Mouse (Mus musculus): Measurements from ENCODE around the gene Olfr1420. TPM values are rescaled to one million over a fixed set of nuclear protein-coding genes. Genes with fewer than 3 reads are reported as not detected.
"Not testable (repeated sequence)": the region's sequence is repeated elsewhere in the genome, so short reads cannot be mapped to it uniquely, and the experiment has no call there.

Gene Olfr1420
- not detected in 2 replicates for total RNA-seq (2015; ENCODE audit: low replicate concordance)
- not detected in 2 replicates for total RNA-seq (2017; ENCODE audit: low replicate concordance)

DNA sequence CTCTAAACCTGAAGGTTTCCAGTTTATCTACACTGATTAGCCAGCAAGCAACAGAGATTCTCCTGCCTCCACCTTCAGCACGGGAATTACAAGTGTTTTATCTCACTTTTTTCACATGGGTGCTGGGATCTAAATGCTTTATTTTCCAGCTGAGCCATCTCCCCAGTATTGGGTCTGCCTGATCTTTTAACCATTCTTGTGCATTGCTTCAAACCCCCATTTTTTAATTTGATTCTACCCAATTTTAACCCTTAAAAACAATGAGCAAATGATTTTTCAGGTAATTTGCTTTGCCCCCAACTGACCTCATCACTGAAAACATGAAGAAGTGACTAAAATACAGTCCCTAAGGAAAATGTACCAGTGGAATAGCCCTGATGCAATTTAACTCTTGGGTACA is at the start of gene Olfr1420:
TSS of gene Olfr1420 (plus strand) at position 301 of the 400 bp plus-strand sequence.
- no peak for ATAC-seq (replicated peaks; ENCODE audit: low FRiP score, poor library complexity, severe bottlenecking)

DNA sequence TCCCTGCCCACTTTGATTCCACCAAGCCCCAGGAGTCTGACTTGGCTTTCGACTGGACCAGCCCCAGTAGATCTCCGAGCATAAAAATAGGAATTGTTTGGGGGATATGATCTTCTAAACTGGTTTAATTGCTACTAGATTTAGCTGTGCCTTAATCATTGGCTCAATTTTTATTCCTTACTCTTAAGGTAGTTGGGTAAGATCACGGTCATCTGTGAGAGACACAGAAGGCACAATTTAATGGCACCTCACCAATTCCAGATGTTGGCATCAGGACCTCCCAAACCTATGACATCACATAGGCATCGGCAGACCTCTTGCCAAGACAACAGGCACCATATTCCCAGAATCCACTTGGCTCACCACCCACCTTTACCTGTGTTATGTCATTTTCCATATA is 47.2 kb upstream of the Olfr1420 start, which contains the start of gene Olfr1417:
TSS of gene Olfr1417 (minus strand) at position 101 of the 400 bp plus-strand sequence.
- ATAC-seq (replicated peaks; ENCODE audit: low FRiP score, poor library complexity, severe bottlenecking): no peak

DNA sequence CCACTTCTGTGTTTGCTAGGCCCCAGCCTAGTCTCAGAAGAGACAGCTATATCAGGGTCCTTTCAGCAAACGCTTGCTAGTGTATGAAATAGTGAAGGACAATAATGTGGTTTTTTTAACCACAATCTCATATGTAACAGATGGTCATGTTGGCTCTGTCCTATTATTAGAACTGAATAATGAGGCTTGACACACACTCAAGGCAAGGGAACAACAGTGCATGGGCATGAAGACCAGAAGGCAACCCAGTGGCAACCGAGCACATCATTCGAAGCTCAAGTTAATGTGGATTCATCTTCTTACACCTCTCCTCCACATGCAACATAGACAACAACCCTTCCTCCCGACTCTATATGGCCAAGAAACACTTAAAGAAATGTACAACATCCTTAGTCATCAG is 40.0 kb upstream of the Olfr1420 start:
- ATAC-seq (replicated peaks; ENCODE audit: low FRiP score, poor library complexity, severe bottlenecking): no peak

DNA sequence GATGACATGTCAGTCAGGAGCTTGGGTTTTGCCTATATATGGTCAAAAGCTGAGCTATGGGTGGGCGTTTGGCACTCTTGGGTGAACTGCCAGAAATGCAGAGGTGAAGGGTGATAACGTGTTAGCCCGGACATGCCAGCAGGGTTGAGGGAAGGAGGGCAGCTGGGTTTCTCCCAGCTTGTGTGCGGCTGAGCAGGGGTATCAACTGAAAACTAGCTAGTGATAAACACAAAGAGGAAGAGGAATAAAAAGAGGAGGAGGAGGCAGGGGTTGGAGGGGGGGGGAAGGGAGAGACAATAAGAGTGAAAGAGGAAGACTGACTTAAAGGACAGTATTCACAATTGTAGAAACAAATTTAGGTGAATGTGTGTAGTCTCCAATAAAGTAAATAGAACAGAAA is 33.7 kb upstream of the Olfr1420 start:
- no peak for ATAC-seq (replicated peaks; ENCODE audit: low FRiP score, poor library complexity, severe bottlenecking)

DNA sequence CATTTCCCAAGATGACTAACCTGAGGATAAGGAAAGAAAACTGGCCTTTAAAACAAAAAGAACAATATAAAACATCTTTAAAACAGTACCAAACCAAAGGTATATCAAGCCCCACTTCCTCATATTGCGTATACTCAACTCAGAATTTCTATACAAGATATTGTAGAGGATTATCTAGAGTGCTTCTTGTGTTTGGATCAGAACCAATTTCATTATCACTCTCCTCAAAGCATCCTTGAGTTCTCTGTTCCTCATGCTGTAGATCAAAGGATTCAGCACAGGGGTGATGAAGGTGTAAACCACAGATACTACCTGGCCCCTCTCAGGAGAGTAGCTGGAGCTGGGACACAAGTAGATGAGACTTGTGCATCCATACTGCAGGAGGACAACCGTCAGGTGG is 31.5 kb upstream of the Olfr1420 start:
- no peak for ATAC-seq (replicated peaks; ENCODE audit: low FRiP score, poor library complexity, severe bottlenecking)

DNA sequence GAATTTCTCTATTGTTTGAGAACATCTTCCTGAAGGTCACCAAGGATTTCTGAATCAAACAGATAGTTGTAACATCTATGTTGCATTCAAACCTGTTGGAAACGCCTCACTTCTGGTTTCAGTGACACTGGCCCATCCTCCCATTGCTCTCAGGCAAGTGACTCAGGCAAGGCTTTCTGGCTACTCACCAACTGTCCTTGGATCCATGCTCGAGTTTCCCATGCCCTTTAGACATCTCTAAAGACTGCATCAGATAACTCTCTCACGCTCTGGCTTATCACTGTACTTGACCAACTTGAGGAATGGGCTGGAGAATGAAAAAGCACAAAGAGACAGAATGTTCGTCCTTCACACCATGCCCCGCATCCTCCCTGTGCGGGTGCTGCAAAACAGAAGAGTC is 29.9 kb upstream of the Olfr1420 start:
- ATAC-seq (replicated peaks; ENCODE audit: low FRiP score, poor library complexity, severe bottlenecking): no peak

DNA sequence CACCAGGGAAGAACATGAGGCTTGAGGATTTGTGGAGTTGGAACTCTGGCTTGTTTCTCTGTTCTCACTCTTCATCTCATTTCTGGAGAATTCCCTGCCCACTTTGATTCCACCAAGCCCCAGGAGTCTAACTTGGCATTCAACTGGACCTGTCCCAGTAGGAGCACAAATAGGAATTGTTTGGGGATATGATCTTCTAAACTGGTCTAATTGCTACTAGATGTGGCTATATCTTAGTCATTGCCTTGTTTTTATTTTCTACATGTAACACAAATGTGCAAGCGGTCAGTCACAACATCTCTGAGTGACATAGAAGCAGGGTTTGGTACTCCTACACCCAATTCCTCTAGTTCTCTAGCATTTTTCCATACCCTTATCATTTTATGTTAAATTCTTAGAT is 25.4 kb upstream of the Olfr1420 start, which contains the start of gene Olfr1418:
TSS of gene Olfr1418 (minus strand) at position 101 of the 400 bp plus-strand sequence.
- no peak for ATAC-seq (replicated peaks; ENCODE audit: low FRiP score, poor library complexity, severe bottlenecking)

DNA sequence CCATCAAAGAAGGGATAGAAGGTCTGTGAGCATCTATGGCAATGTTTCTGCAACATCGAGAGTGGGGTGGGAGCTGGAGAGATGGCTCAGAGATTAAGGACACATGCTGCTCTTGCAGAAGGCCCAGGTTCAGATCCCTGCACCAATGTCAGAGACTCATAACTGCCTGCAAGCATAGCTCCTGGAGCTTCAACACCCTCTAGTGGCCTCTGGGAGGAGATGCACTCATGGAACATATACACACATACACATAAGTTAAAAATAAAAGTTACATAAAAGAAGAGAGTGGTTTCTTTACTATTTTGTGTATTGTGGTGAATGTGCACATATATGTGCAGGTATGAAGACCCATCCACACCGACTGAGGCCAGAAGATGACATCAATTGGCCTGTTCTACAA is 18.5 kb upstream of the Olfr1420 start:
- no peak for ATAC-seq (replicated peaks; ENCODE audit: low FRiP score, poor library complexity, severe bottlenecking)

DNA sequence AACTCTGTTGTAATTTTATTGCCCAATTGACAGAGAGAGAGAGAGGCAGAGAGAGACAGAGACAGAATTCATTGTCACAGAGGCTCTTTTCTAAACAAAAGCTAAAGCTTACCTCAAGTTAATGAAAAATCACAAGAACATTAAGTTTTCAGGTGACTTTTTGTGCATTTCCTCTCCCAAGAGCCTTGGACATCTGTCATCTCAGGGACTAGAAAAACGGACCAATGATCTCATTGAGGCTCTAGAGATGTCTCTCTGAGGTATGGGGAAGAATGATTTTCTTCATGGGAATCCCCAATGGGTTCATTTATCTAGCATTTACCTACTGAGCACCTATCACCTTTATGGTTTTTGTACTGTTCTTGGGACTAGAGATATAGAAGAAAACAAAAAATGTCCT is 11.4 kb upstream of the Olfr1420 start, which contains the start of gene Olfr1419:
TSS of gene Olfr1419 (minus strand) at position 101 of the 400 bp plus-strand sequence.
- no peak for ATAC-seq (replicated peaks; ENCODE audit: low FRiP score, poor library complexity, severe bottlenecking)

DNA sequence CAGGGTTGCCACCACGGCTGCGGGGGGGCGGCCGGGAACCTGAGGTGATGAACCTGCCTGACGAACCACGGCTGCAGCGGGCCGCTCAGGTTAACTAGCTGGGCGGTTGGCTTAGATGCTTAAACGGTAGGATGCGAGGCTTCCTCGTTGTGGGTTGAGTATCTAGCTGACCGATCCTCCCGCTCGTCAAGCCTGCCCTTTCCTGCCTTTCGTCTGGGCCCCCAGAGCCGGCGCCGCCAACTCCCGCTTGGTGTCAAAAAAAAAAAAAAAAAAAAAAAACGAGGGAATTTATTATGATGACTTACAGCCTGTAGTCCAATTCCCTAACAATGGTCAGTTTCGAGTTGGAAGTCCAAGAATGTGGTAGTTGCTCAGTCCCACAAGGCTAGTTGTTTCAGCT is 8.0 kb upstream of the Olfr1420 start:
- ATAC-seq (replicated peaks; ENCODE audit: low FRiP score, poor library complexity, severe bottlenecking): peak; percentile 59; the same call in 1 of the 2 replicates

DNA sequence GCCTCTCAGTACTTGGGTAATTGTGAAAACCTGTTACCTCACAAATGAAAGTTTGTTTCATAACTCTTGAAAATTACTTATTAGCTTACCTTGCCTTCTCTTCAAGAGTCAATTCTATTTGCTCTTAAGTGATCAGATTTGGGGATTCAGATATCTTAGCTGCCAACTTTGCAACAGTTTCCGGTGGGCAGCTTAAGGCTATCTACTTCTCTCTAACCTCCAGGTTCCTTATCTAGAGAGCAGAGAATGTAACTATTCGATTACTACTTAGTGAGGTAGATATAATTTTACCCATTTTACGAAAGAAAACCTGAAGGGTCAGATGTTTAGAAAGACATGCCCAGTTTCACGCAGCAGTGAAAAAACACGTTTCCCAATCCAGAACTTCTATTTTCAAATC is 24.7 kb downstream of the Olfr1420 start:
- no peak for ATAC-seq (replicated peaks; ENCODE audit: low FRiP score, poor library complexity, severe bottlenecking)

DNA sequence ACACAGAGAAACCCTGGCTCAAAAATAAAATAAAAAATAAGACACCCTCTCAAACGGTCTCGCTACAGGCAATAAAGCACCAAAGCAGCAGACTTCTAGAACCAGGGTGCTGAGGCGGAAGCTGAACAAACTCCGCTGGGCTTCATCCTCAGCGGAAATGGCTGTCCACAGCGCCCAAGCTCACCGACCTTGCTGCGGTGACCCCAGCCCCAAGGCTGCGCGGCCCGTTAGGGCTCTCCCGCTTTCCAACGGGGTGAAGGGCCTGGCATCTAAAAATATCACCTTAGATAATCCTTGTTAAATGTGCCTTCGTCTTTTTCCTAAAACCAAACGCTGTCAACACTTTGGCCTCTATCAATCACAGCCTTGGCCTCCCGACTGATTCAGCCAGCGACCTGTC is 25.2 kb downstream of the Olfr1420 start:
- no peak for ATAC-seq (replicated peaks; ENCODE audit: low FRiP score, poor library complexity, severe bottlenecking)

DNA sequence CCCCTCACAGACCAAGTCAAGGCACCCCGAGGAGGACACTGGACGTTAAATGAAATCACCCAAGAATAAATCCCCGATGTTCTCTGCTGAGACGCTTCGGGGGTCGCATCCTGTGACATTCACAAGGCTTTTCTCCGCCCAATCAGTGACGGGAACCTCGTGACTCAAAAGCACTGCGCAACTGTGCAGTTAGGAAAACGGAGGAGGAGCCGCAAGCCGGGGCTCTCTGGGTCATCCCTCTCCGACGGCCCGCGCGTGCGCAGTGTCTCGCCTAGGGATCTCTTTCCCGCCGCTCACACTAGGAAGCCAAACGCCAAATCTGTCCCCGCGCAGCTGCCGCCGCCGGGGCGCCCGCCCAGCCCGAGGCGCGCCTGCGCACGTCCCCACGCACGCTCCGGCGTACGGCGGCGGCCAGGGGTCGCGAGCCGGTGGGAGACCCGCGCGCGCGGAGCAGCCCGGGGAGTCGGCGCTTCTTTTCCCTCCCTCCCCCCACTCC is 25.7 kb downstream of the Olfr1420 start, which contains the start of gene Patl1:
TSS of gene Patl1 (plus strand) at position 363 of the 496 bp plus-strand sequence.
- peak; percentile 98 for ATAC-seq (replicated peaks; ENCODE audit: low FRiP score, poor library complexity, severe bottlenecking)

DNA sequence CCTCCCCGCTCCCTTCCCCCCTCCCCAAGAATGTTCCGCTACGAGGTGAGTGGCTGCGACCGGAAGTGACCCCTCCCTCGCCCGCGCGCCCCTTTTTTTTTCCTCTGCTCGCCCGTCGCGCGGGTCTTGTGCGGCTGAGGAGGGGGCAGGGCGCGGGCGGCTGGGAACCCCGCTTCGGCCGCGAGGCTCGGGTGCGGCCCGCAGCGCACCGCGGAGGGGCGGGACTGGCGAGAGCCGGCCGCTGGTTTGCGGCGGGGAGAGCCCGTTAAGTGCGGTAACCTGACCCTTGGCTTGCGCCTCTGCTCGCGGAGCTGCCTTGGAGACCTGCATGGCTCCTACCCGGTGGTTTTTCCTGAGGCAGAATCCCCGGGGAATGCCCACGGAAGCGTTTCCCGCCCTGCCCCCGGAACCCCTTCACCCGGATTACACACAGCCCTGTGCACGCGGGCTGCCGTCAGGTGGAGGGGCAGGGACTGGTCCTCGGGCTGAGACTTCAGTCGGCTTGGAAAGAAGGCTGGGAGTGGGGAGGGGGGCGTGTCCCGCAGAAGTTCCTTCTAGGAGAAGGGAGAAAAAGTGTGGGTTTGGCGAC is 26.3 kb downstream of the Olfr1420 start:
- peak; percentile 58 for ATAC-seq (replicated peaks; ENCODE audit: low FRiP score, poor library complexity, severe bottlenecking)

DNA sequence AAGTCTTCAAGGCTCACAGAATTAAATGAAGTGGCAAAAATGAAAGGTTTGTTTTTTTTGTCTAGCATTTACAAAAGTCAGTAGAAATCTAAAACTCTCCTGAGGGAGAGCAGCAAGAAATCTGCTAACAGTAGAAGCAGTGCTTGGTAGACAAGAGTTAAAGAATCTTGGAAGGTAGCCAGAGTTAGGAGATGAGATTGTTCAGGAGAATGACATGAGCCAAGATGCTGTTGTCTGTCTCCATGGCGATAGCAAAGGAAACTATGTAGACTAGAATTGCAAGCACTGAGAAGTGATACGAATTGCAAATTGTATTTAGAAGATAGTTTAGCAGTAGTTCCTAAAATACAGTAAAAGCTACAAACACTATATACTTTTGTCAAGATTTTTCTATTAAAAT is 29.4 kb downstream of the Olfr1420 start:
- no peak for ATAC-seq (replicated peaks; ENCODE audit: low FRiP score, poor library complexity, severe bottlenecking)

DNA sequence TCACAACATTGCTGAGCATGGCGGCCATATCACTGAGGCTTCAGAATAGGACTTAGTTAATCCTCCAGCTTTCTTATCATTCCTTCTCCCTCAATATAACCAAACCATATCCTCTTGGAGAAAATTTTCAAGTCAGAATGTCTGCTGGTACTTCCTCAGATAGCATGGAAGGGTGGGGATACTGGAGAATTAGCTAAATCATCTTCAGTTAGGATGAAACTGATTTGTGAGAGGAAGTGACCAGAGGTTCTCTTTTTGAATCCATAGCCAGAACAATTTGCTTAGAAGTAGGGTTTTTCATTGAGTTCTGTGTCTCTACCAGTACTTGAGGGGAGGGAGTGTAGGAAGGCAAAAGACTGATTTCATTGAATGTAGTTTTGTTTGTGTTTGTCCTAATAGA is 35.7 kb downstream of the Olfr1420 start:
- ATAC-seq (replicated peaks; ENCODE audit: low FRiP score, poor library complexity, severe bottlenecking): no peak

DNA sequence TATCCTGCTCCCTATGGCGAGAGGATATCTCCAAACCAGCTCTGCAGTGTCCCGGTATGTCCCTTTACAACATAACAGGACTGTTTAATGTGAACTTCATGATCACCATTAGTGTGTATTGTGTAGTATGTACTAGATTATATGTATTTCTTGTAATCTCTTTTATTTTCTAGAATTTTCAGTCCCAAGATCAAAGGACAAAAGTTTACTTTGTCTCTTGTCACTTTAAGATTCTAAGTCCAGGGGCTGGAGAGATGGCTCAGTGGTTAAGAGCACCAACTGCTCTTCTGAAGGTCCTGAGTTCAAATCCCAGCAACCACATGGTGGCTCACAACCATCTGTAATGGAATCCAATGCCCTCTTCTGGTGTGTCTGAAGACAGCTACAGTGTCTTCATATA is 36.1 kb downstream of the Olfr1420 start:
- ATAC-seq (replicated peaks; ENCODE audit: low FRiP score, poor library complexity, severe bottlenecking): not testable (repeated sequence)

DNA sequence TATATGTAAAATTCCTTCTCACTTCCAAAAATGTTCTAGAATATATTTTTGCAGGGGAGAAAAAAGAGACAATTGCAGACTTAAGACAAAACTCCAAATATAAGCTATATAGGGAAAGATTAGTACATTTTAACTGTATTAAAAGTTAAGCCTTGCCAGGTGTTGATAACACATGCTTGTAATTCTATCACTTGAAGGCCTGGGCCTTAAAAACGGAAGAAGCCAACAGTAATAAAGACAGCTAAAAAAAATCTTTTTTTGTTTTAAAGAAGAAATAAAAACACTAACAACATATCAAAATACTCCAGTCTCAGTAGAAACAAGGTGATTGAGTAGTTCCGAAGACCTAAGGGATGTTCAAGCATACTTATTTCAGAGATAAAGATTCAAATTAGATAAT is 40.0 kb downstream of the Olfr1420 start:
- ATAC-seq (replicated peaks; ENCODE audit: low FRiP score, poor library complexity, severe bottlenecking): no peak

DNA sequence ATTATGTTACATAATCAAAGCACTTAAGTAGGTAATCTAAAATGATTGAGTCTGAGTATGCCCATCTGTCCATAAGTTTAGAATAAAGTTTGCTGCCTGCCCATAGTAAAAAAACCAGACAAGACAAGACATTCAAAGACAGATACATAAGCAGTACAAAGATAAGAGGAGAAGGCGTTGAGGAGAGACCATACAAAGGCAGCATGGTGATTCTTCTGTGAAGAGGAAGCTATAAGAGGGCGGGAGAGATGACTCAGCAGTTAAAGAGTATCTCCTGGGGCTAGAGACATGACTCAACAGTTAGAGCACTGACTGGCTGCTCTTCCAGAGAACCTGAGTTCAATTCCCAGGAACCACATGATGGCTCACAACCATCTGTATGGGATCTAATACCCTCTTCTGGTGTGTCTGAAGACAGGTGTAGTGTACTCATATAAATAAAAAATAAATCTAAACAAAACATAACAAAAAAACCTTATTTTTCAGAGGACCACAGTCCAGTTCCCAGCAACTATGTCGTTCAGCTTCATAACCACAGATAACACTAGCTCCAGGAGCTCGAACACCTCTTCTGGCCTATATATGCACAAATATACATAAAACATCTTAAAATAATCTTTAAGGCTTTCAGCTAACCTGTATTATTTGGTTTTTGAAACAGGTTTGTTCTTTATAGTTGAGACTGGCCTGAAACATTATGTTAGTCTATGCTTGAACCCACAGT is 41.8 kb downstream of the Olfr1420 start:
- peak; percentile 87 for ATAC-seq (replicated peaks; ENCODE audit: low FRiP score, poor library complexity, severe bottlenecking)

DNA sequence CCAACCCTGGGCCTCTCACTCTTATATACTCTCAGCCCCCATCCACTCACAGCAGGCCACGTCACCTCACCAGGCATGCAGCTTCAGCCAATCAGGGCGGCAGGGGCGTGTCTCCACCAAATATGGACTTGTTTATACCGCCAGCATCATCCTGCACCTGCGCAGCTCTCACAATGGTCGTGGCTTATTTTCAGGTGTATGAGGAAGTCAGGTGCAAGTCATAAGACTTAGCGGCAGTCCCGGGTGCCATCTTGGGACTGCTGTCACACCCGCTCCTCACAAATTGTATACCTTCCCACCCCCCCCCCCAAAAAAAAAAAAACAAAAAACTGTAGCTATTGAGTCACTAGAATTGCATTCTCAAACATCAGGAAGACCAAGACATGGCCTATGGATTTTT is 60.1 kb downstream of the Olfr1420 start:
- not testable (repeated sequence) for ATAC-seq (replicated peaks; ENCODE audit: low FRiP score, poor library complexity, severe bottlenecking)
